Comparison of ENCODE assay signal across 25 mouse cellular contexts in the genomic region with DNA sequence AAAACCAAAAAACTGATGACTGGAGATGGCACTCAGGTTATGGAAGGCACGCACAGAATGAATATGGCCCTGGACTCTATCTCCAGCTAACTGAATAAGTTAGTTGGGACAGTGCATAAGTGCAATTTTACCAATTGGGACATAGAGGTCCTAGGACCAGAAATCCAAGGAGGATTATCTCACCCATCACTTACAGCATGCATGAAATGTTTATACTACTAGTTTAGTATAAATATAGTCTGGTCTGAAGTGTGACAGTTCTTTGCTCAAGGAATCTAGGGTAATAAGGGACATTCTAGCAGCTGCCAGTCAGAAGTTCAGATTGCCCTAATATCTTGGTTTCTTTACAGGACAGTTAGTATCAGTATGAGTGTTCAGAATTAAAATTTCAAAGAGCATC.
"Had no signal": no experiment of that assay in that cellular context is flagged by ENCODE, and none has a peak within 500 bp of the region (broad histone marks: within the 10 kb centered on the region; RNA-seq: fewer than 3 reads in every experiment).

No protein-coding gene starts in this region.

- H3K4me1 ChIP-seq: heart, embryonic 13.5 days; heart, embryonic 15.5 days; hindbrain, embryonic 13.5 days; hindbrain, embryonic 15.5 days; kidney, embryonic 15.5 days; limb, embryonic 13.5 days had no signal

- DNase-seq: forebrain, postnatal 0 days; gastrocnemius, postnatal 14 days; gastrocnemius, postnatal 36 days; heart, adult 11 months; heart, adult 2 months; heart, postnatal 14 days; heart, postnatal 36 days; kidney, adult 11 months; kidney, adult 2 months; kidney, adult 9 months; kidney, postnatal 14 days; kidney, postnatal 36 days; layer of hippocampus, adult 9-11 months; layer of hippocampus, postnatal 36 days; left cerebral cortex, postnatal 4 days had no signal

- H3K9me3 ChIP-seq: hindbrain, embryonic 15.5 days had no signal

- ATAC-seq: forebrain, postnatal 0 days; hindbrain, postnatal 0 days; intestine, embryonic 16.5 days had no signal

- H3K27ac ChIP-seq: heart, adult 2 months; heart, embryonic 13.5 days; heart, embryonic 15.5 days; hindbrain, embryonic 13.5 days; hindbrain, embryonic 15.5 days; hindbrain, postnatal 0 days; kidney, embryonic 15.5 days; kidney, postnatal 0 days; limb, embryonic 13.5 days had no signal

- H3K27me3 ChIP-seq: heart, embryonic 13.5 days; heart, embryonic 15.5 days; hindbrain, embryonic 13.5 days; hindbrain, embryonic 15.5 days; kidney, embryonic 15.5 days; limb, embryonic 13.5 days had no signal

- H3K36me3 ChIP-seq: heart, embryonic 13.5 days; heart, embryonic 15.5 days; kidney, embryonic 15.5 days had no signal

- H3K4me3 ChIP-seq: heart, adult 2 months; heart, embryonic 13.5 days; heart, embryonic 15.5 days; hindbrain, embryonic 13.5 days; hindbrain, embryonic 15.5 days; kidney, embryonic 15.5 days; limb, embryonic 13.5 days had no signal

- H3K4me2 ChIP-seq: heart, embryonic 11.5 days; heart, embryonic 13.5 days; heart, embryonic 15.5 days; hindbrain, embryonic 13.5 days; hindbrain, embryonic 15.5 days; kidney, embryonic 15.5 days; limb, embryonic 13.5 days had no signal

- H3K9ac ChIP-seq: forebrain, postnatal 0 days; heart, embryonic 13.5 days; heart, embryonic 15.5 days; hindbrain, embryonic 13.5 days; hindbrain, embryonic 15.5 days; kidney, embryonic 15.5 days; limb, embryonic 13.5 days had no signal
